Mouse (Mus musculus): Measurements from ENCODE around the gene Gbp4. TPM values are rescaled to one million over a fixed set of nuclear protein-coding genes. Genes with fewer than 3 reads are reported as not detected.

Gbp4 gene
- 1.1 TPM for polyA plus RNA-seq (2014; fragmentation: Illumina TruSeq; extraction: RNeasy Lipid Tissue Mini Kit (QIAGEN cat#74804); ENCODE audit: low read depth, low replicate concordance)

GRCm38 (mm10) chr5:105139409-105140088 lies at the start of gene Gbp4, which contains the start of the genes Gbp9 and Gbp8:
TSS of gene Gbp4 (minus strand) at chr5:105139586.
TSS of gene Gbp9 (minus strand) at chr5:105139539.
TSS of gene Gbp8 (minus strand) at chr5:105139540.

Other genes with a start within 250 kb of the Gbp4 start
- gene Abcg3, start 156.9 kb downstream of the Gbp4 start, polyA plus RNA-seq (2014; fragmentation: Illumina TruSeq; extraction: RNeasy Lipid Tissue Mini Kit (QIAGEN cat#74804); ENCODE audit: low read depth, low replicate concordance): 1.2 TPM
- gene Gbp9, start within 50 bp of the Gbp4 start, polyA plus RNA-seq (2014; fragmentation: Illumina TruSeq; extraction: RNeasy Lipid Tissue Mini Kit (QIAGEN cat#74804); ENCODE audit: low read depth, low replicate concordance): 1.3 TPM
- gene Gbp8, start within 50 bp of the Gbp4 start, polyA plus RNA-seq (2014; fragmentation: Illumina TruSeq; extraction: RNeasy Lipid Tissue Mini Kit (QIAGEN cat#74804); ENCODE audit: low read depth, low replicate concordance): 0.87 TPM
- gene Gbp10, start 99.9 kb upstream of the Gbp4 start, polyA plus RNA-seq (2014; fragmentation: Illumina TruSeq; extraction: RNeasy Lipid Tissue Mini Kit (QIAGEN cat#74804); ENCODE audit: low read depth, low replicate concordance): not detected
- gene Gm43302, start 154.1 kb upstream of the Gbp4 start, polyA plus RNA-seq (2014; fragmentation: Illumina TruSeq; extraction: RNeasy Lipid Tissue Mini Kit (QIAGEN cat#74804); ENCODE audit: low read depth, low replicate concordance): 0.13 TPM
- 2.0 TPM for gene Gbp6, start 154.1 kb upstream of the Gbp4 start, polyA plus RNA-seq (2014; fragmentation: Illumina TruSeq; extraction: RNeasy Lipid Tissue Mini Kit (QIAGEN cat#74804); ENCODE audit: low read depth, low replicate concordance)